In the genomic region with DNA sequence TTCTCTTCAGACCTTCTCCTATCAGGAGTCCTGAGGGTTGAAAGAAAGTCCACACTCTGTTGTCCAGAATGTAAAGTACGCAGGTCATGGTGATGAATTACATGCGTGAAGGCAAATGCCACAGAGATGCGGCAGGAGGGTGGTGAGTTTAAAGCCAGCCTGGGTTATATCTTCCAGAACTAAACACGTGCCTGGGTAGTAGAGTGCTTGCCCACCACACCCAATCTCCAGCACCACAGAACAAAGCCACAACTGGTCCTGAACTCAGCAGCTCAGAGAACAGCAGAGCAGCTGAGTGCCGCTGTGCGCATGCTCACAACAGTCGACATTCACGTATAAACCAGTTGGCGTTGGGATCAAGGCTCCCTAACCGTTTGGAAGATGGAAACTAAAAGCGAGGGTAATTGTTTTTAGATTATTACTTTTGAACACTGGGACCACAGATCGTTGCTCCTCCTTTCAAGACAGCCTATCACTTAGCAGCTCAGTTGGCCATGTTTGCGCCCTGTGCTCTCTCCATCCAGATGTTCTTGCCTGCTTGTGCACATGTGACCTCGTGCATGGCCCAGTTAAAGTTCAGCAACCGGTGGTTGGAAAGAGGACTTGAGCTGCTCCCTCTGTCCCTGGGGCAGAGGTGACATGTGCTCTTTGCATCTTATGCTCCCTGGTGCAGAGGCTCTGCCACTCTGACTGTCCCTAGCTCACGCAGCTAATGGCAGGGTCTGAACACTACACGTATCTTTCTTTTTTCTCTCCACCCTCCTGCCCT, we compare ENCODE assay signal across 37 mouse cellular contexts. TPM values are rescaled to one million over a fixed set of nuclear protein-coding genes. Genes with fewer than 3 reads are reported as not detected.
DNase-seq lines count a peak whose midpoint lies in the region; ATAC-seq and TF ChIP-seq lines count a peak whose summit lies in the region.
"Had no signal": no experiment of that assay in that cellular context is flagged by ENCODE, and none has a peak within 500 bp of the region (broad histone marks: within the 10 kb centered on the region; RNA-seq: fewer than 3 reads in every experiment).

No protein-coding gene starts in this region.

- no peaks in the 10 kb centered on the region for H3K36me3 ChIP-seq in heart, adult 2 months (ENCODE audit: control insufficient read depth, insufficient read depth, low read length)
- H3K36me3 ChIP-seq in liver, adult 2 months (ENCODE audit: control insufficient read depth, insufficient read depth, low read length), result no peaks in the 10 kb centered on the region
- H3K36me3 ChIP-seq in liver, embryonic 11.5 days (ENCODE audit: control insufficient read depth, insufficient read depth, low read length), result no peaks in the 10 kb centered on the region
- H3K36me3 ChIP-seq: embryonic facial prominence, embryonic 12.5 days; forebrain, embryonic 15.5 days; hindbrain, embryonic 10.5 days; hindbrain, embryonic 15.5 days; kidney, embryonic 15.5 days; limb, embryonic 12.5 days; liver, embryonic 12.5 days; midbrain, embryonic 12.5 days; neural tube, embryonic 12.5 days had no signal

- peaks cover 27% of the 10 kb centered on the region for H3K4me1 ChIP-seq in heart, adult 2 months (ENCODE audit: control insufficient read depth, insufficient read depth, low read length)
- H3K4me1 ChIP-seq in liver, adult 2 months (ENCODE audit: control insufficient read depth, insufficient read depth, low read length), result no peaks in the 10 kb centered on the region
- H3K4me1 ChIP-seq in liver, embryonic 11.5 days (replicated peaks; ENCODE audit: control insufficient read depth, insufficient read depth, low read length), result no peaks in the 10 kb centered on the region
- H3K4me1 ChIP-seq: forebrain, embryonic 15.5 days; hindbrain, embryonic 15.5 days; kidney, embryonic 15.5 days; liver, embryonic 12.5 days; midbrain, embryonic 12.5 days had no signal

- intact Hi-C loops in gastrocnemius, adult 2 months (cut with DNase I), result loop anchor here (5.0 kb wide), 1 partner anchor 139 kb away; no protein-coding TSS in a partner anchor
- intact Hi-C loops in gastrocnemius, postnatal 36 days (cut with DNase I), result no loop called here
- intact Hi-C loops in heart, adult 2 months (cut with DNase I), result no loop called here
- intact Hi-C loops in heart, postnatal 36 days (cut with DNase I), result no loop called here

- H3K4me2 ChIP-seq in liver, embryonic 11.5 days, result no peak overlapping the region
- H3K4me2 ChIP-seq: embryonic facial prominence, embryonic 12.5 days; forebrain, embryonic 15.5 days; hindbrain, embryonic 15.5 days; kidney, embryonic 15.5 days; limb, embryonic 12.5 days; liver, embryonic 12.5 days; midbrain, embryonic 12.5 days; neural tube, embryonic 12.5 days had no signal

- H3K79me2 ChIP-seq in heart, adult 2 months (replicated peaks; ENCODE audit: control insufficient read depth, insufficient read depth, low read length), result no peaks in the 10 kb centered on the region
- H3K79me2 ChIP-seq in liver, adult 2 months (ENCODE audit: control insufficient read depth, insufficient read depth, low read length), result no peaks in the 10 kb centered on the region

- no peak for ATAC-seq in liver, embryonic 11.5 days (replicated peaks; ENCODE audit: low FRiP score)
- ATAC-seq: forebrain, embryonic 15.5 days; liver, embryonic 12.5 days; liver, postnatal 0 days; Patski had no signal

- TF ChIP-seq POLR2A in heart, adult 2 months (IDR thresholded peaks at IDR 0.05; ENCODE audit: insufficient read depth, low read depth, low read length), result no peak
- TF ChIP-seq POLR2A in liver, adult 2 months (IDR thresholded peaks at IDR 0.05; ENCODE audit: extremely low read depth, insufficient read depth, low read length), result no peak

- no peaks in the 10 kb centered on the region for H3K9me3 ChIP-seq in liver, embryonic 11.5 days (ENCODE audit: control insufficient read depth, low read length)
- H3K9me3 ChIP-seq: embryonic facial prominence, embryonic 12.5 days; forebrain, embryonic 15.5 days; hindbrain, embryonic 10.5 days; hindbrain, embryonic 15.5 days; kidney, embryonic 15.5 days; limb, embryonic 12.5 days; liver, embryonic 12.5 days; megakaryocyte, embryonic 14.5 days; midbrain, embryonic 12.5 days; neural tube, embryonic 12.5 days had no signal

- WGBS in heart, adult 2 months, result 75% methylated on average over 17 of the region's 17 CpGs
- 79% methylated on average over 17 of the region's 17 CpGs for WGBS in liver, adult 2 months
- WGBS in liver, embryonic 11.5 days, result 87% methylated on average over 17 of the region's 17 CpGs

- H3K27me3 ChIP-seq in heart, adult 2 months (ENCODE audit: control insufficient read depth, insufficient read depth, low read length), result no peaks in the 10 kb centered on the region
- H3K27me3 ChIP-seq in liver, adult 2 months (ENCODE audit: control insufficient read depth, insufficient read depth, low read length), result no peaks in the 10 kb centered on the region
- H3K27me3 ChIP-seq in liver, embryonic 11.5 days (replicated peaks; ENCODE audit: control insufficient read depth, insufficient read depth, low read length), result no peaks in the 10 kb centered on the region
- H3K27me3 ChIP-seq: embryonic facial prominence, embryonic 12.5 days; forebrain, embryonic 15.5 days; hindbrain, embryonic 15.5 days; kidney, embryonic 15.5 days; limb, embryonic 12.5 days; midbrain, embryonic 12.5 days had no signal

- H3K27ac ChIP-seq in gastrocnemius, adult 2 months, result peak overlapping the region; percentile 98
- peak overlapping the region; percentile 85 for H3K27ac ChIP-seq in heart, adult 2 months
- no peak overlapping the region for H3K27ac ChIP-seq in liver, adult 2 months (replicated peaks; ENCODE audit: insufficient read depth, low read depth, low read length)
- H3K27ac ChIP-seq in liver, embryonic 11.5 days (ENCODE audit: low read depth, low read length), result no peak overlapping the region
- H3K27ac ChIP-seq: embryonic facial prominence, embryonic 12.5 days; forebrain, embryonic 15.5 days; hindbrain, embryonic 10.5 days; hindbrain, embryonic 15.5 days; kidney, embryonic 15.5 days; layer of hippocampus, adult 2 months; left cerebral cortex, adult 2 months; limb, embryonic 12.5 days; liver, embryonic 12.5 days; midbrain, embryonic 12.5 days; neural tube, embryonic 12.5 days had no signal

- peak; percentile 74 for DNase-seq in gastrocnemius, adult 2 months
- DNase-seq in gastrocnemius, postnatal 36 days, result no peak
- peak; percentile 31 to 69 for DNase-seq in heart, adult 2 months
- no peak for DNase-seq in heart, postnatal 36 days
- peak; percentile 80 for DNase-seq in liver, adult 2 months (ENCODE audit: extremely low read depth, low read depth, low spot score)
- no peak for DNase-seq in liver, embryonic 11.5 days (ENCODE audit: low spot score)
- DNase-seq in urinary bladder, postnatal 25 days (ENCODE audit: low spot score), result no peak
- DNase-seq: adrenal gland, postnatal 14 days; cerebellum, adult 11 months; cerebellum, adult 9-10 months; cerebellum, postnatal 36 days; embryo, embryonic 11 days; kidney, adult 18-20 months; kidney, postnatal 36 days; liver, postnatal 0 days; lung, postnatal 36 days; right cerebral cortex, adult 18-20 months; thymus, adult 2 months; thymus, postnatal 36 days had no signal

- TF ChIP-seq CTCF in gastrocnemius, adult 2 months (IDR thresholded peaks at IDR 0.05), result no peak
- no peak for TF ChIP-seq CTCF in heart, adult 2 months (IDR thresholded peaks at IDR 0.05)
- TF ChIP-seq CTCF in liver, adult 2 months (IDR thresholded peaks at IDR 0.05; ENCODE audit: low read depth, low read length), result no peak

- peak overlapping the region; percentile 56 for H3K4me3 ChIP-seq in gastrocnemius, adult 2 months
- no peak overlapping the region for H3K4me3 ChIP-seq in heart, adult 2 months
- H3K4me3 ChIP-seq in liver, adult 2 months (ENCODE audit: insufficient read depth, low read depth, low read length), result no peak overlapping the region
- no peak overlapping the region for H3K4me3 ChIP-seq in liver, embryonic 11.5 days (ENCODE audit: low read depth, low read length)
- H3K4me3 ChIP-seq: embryonic facial prominence, embryonic 12.5 days; forebrain, embryonic 15.5 days; hindbrain, embryonic 10.5 days; hindbrain, embryonic 15.5 days; kidney, embryonic 15.5 days; layer of hippocampus, adult 2 months; left cerebral cortex, adult 2 months; limb, embryonic 12.5 days; liver, embryonic 12.5 days; megakaryocyte, embryonic 14.5 days; midbrain, embryonic 12.5 days; myocyte; neural tube, embryonic 12.5 days had no signal

- no peak overlapping the region for H3K9ac ChIP-seq in heart, adult 2 months (ENCODE audit: low read depth, low read length)
- no peak overlapping the region for H3K9ac ChIP-seq in liver, adult 2 months (ENCODE audit: low read depth, low read length)
- H3K9ac ChIP-seq in liver, embryonic 11.5 days (ENCODE audit: low read depth, low read length), result no peak overlapping the region
- H3K9ac ChIP-seq: embryonic facial prominence, embryonic 12.5 days; forebrain, embryonic 15.5 days; hindbrain, embryonic 15.5 days; kidney, embryonic 15.5 days; limb, embryonic 12.5 days; liver, embryonic 12.5 days; liver, postnatal 0 days; midbrain, embryonic 12.5 days; neural tube, embryonic 12.5 days had no signal

- no peak for TF ChIP-seq EP300 in heart, adult 2 months (IDR thresholded peaks at IDR 0.05; ENCODE audit: insufficient read depth, low read depth, low read length)

RNA-seq across cellular contexts. Expression of gene Asb2, which starts 5.9 kb away (rescaled TPM):
- 100 to 1,000 TPM; 548 to 725 TPM for total RNA-seq in gastrocnemius, adult 2 months (2021)
- total RNA-seq in gastrocnemius, postnatal 36 days (2021), result 100 to 1,000 TPM; 344 to 526 TPM
- total RNA-seq in heart, adult 2 months (2021), result 100 to 1,000 TPM; 419 to 533 TPM
- 505 and 541 TPM in 2 replicates for polyA plus RNA-seq in heart, adult 2 months (2012; rRNA removed)
- total RNA-seq in heart, postnatal 36 days (2021), result 100 to 1,000 TPM; 370 to 512 TPM
- total RNA-seq in liver, adult 2 months (2014; rRNA removed), result 2.7 and 3.6 TPM in 2 replicates
- polyA plus RNA-seq in liver, adult 2 months (2012; rRNA removed), result 5.6 TPM in 2 replicates
- 1.2 and 2.8 TPM in 2 replicates for polyA plus RNA-seq in liver, embryonic 11.5 days (2014; fragmentation: Nextera tagmentation; extraction: Ambion mirVana)
- total RNA-seq: MEL had no signal

RNA-seq across cellular contexts. Expression of gene Otub2, which starts 26.8 kb away (rescaled TPM):
- total RNA-seq in gastrocnemius, adult 2 months (2021), result 1 to 10 TPM; 5.7 to 7.3 TPM
- total RNA-seq in gastrocnemius, postnatal 36 days (2021), result 1 to 10 TPM; 1.8 to 4.5 TPM
- 1 to 10 TPM; 3.1 to 3.2 TPM for total RNA-seq in heart, adult 2 months (2021)
- polyA plus RNA-seq in heart, adult 2 months (2012; rRNA removed), result 4.1 and 6.4 TPM in 2 replicates
- 1 to 10 TPM; 2.6 to 4.5 TPM for total RNA-seq in heart, postnatal 36 days (2021)
- total RNA-seq in liver, adult 2 months (2014; rRNA removed), result 1.3 and 1.7 TPM in 2 replicates
- polyA plus RNA-seq in liver, adult 2 months (2012; rRNA removed), result 2.1 and 2.5 TPM in 2 replicates
- 15.9 and 20.2 TPM in 2 replicates for polyA plus RNA-seq in liver, embryonic 11.5 days (2014; fragmentation: Nextera tagmentation; extraction: Ambion mirVana)

RNA-seq across cellular contexts. Expression of gene 9330161L09Rik, which starts 45.9 kb away (rescaled TPM):
- 1 to 10 TPM in 1 of 2 experiments, under 1 TPM in 1; 0.82 to 1.9 TPM for total RNA-seq in gastrocnemius, adult 2 months (2021)
- under 1 TPM in 1 of 2 experiments, not detected in 1; 0.71 TPM for total RNA-seq in gastrocnemius, postnatal 36 days (2021)
- 1 to 10 TPM; 1.4 to 1.6 TPM for total RNA-seq in heart, adult 2 months (2021)
- 0.61 and 1.00 TPM in 2 replicates for polyA plus RNA-seq in heart, adult 2 months (2012; rRNA removed)
- total RNA-seq in heart, postnatal 36 days (2021), result 1 to 10 TPM; 1.3 to 1.4 TPM
- total RNA-seq in liver, adult 2 months (2014; rRNA removed), result 0.13 and 0.46 TPM in 2 replicates
- 0.20 TPM in 1 of 2 replicates, not detected in the other for polyA plus RNA-seq in liver, adult 2 months (2012; rRNA removed)
- polyA plus RNA-seq in liver, embryonic 11.5 days (2014; fragmentation: Nextera tagmentation; extraction: Ambion mirVana), result 0.25 and 0.80 TPM in 2 replicates
- polyA plus RNA-seq: hindbrain, embryonic 10.5 days; liver, postnatal 0 days had no signal

RNA-seq across cellular contexts. Expression of gene Fam181a, which starts 50.9 kb away (rescaled TPM):
- not detected for total RNA-seq in gastrocnemius, adult 2 months (2021)
- total RNA-seq in gastrocnemius, postnatal 36 days (2021), result not detected
- not detected for total RNA-seq in heart, adult 2 months (2021)
- not detected in 2 replicates for polyA plus RNA-seq in heart, adult 2 months (2012; rRNA removed)
- not detected for total RNA-seq in heart, postnatal 36 days (2021)
- not detected in 2 replicates for total RNA-seq in liver, adult 2 months (2014; rRNA removed)
- not detected in 2 replicates for polyA plus RNA-seq in liver, adult 2 months (2012; rRNA removed)
- not detected in 2 replicates for polyA plus RNA-seq in liver, embryonic 11.5 days (2014; fragmentation: Nextera tagmentation; extraction: Ambion mirVana)
- total RNA-seq: adrenal gland, postnatal 14 days; MEL had no signal
- polyA plus RNA-seq: intestine, embryonic 14.5 days; kidney, embryonic 15.5 days; liver, embryonic 12.5 days; liver, postnatal 0 days; lung, embryonic 16.5 days; myocyte; Patski; spleen, adult 2 months; thymus, adult 2 months had no signal

Comparison
In these comparisons a context has a peak if more than half of its experiments do, and no peak if none do; other contexts are left out.
1. DNase-seq: peak in gastrocnemius, adult 2 months (single experiment), heart, adult 2 months (2 of 2) and liver, adult 2 months (single experiment); none in gastrocnemius, postnatal 36 days (0 of 2), heart, postnatal 36 days (0 of 2), liver, embryonic 11.5 days (single experiment) and urinary bladder, postnatal 25 days (single experiment).
2. H3K27ac ChIP-seq: peak in gastrocnemius, adult 2 months (single experiment) and heart, adult 2 months (single experiment); none in liver, adult 2 months (single experiment) and liver, embryonic 11.5 days (single experiment).
3. RNA of gene Asb2, which starts 5.9 kb away (total RNA-seq): 548 to 725 TPM in gastrocnemius, adult 2 months, 419 to 533 TPM in heart, adult 2 months, 344 to 526 TPM in gastrocnemius, postnatal 36 days and 370 to 512 TPM in heart, postnatal 36 days; 2.7 to 3.6 TPM in liver, adult 2 months; every median in the first group is over 10 times any median in the second.